Mouse (Mus musculus): ENCODE measurements at regions not wholly inside any gene's neighbourhood (a gene's known extent, or its start where the extent isn't known, plus 50 kb on each side); places are given as distances from the start of the nearest gene placed in this dataset.

- H3K36me3 ChIP-seq = no peaks in the 10 kb centered on the region
- no peak overlapping the region for H3K27ac ChIP-seq
- no peak for ATAC-seq (ENCODE audit: insufficient number of reproducible peaks, insufficient read depth, low FRiP score, low TSS enrichment, low read depth)
- H3K4me3 ChIP-seq = no peak overlapping the region
- no peaks in the 10 kb centered on the region for H3K27me3 ChIP-seq
- no peak overlapping the region for H3K9ac ChIP-seq
- no peak overlapping the region for H3K4me2 ChIP-seq
- H3K9me3 ChIP-seq = 0 out of 2 replicates have a peak, but pooled peaks cover 5% of the 10 kb centered on the region
- 80% methylated on average over 9 of the region's 9 CpGs for WGBS
- no peaks in the 10 kb centered on the region for H3K4me1 ChIP-seq
These were observed 155.0 kb upstream of the Eif4g2 start for GRCm38 (mm10) chr7:111237819-111238218.

- Histone ChIP-seq H3K9ac (no peak overlapping the region), H3K27me3 (no peaks in the 10 kb centered on the region), H3K4me1 (no peaks in the 10 kb centered on the region), H3K4me2 (no peak overlapping the region), H3K9me3 (no peaks in the 10 kb centered on the region), H3K36me3 (no peaks in the 10 kb centered on the region), H3K4me3 (no peak overlapping the region), H3K27ac (no peak overlapping the region)
- WGBS = 68% methylated on average over 2 of the region's 2 CpGs
- ATAC-seq (ENCODE audit: insufficient number of reproducible peaks, insufficient read depth, low FRiP score, low TSS enrichment, low read depth) = no peak
These were observed 147.8 kb upstream of the Eif4g2 start for GRCm38 (mm10) chr7:111230630-111231029.

- H3K4me1 ChIP-seq = no peaks in the 10 kb centered on the region
- no peaks in the 10 kb centered on the region for H3K9me3 ChIP-seq
- H3K27me3 ChIP-seq = no peaks in the 10 kb centered on the region
- no peak overlapping the region for H3K4me3 ChIP-seq
- no peak overlapping the region for H3K9ac ChIP-seq
- no peak overlapping the region for H3K27ac ChIP-seq
- ATAC-seq (ENCODE audit: insufficient number of reproducible peaks, insufficient read depth, low FRiP score, low TSS enrichment, low read depth) = no peak
- H3K4me2 ChIP-seq = no peak overlapping the region
- 78% methylated on average over 3 of the region's 3 CpGs for WGBS
- no peaks in the 10 kb centered on the region for H3K36me3 ChIP-seq
These were observed 144.3 kb upstream of the Eif4g2 start for GRCm38 (mm10) chr7:111227082-111227481.

- no peak for ATAC-seq (ENCODE audit: insufficient number of reproducible peaks, insufficient read depth, low FRiP score, low TSS enrichment, low read depth)
- no peaks in the 10 kb centered on the region for H3K4me1 ChIP-seq
- no peaks in the 10 kb centered on the region for H3K27me3 ChIP-seq
- no peaks in the 10 kb centered on the region for H3K9me3 ChIP-seq
- H3K4me3 ChIP-seq = no peak overlapping the region
- no peak overlapping the region for H3K4me2 ChIP-seq
- H3K9ac ChIP-seq = no peak overlapping the region
- H3K36me3 ChIP-seq = no peaks in the 10 kb centered on the region
- 79% methylated on average over 1 of the region's 1 CpGs for WGBS
- H3K27ac ChIP-seq = no peak overlapping the region
These were observed 143.3 kb upstream of the Eif4g2 start for GRCm38 (mm10) chr7:111226026-111226656.

- Histone ChIP-seq H3K36me3 (no peaks in the 10 kb centered on the region), H3K4me1 (0 out of 2 replicates have a peak, but pooled peaks cover 6% of the 10 kb centered on the region), H3K9me3 (peaks cover 6% of the 10 kb centered on the region; the same call in 1 of the 2 replicates), H3K4me3 (no peak overlapping the region), H3K4me2 (no peak overlapping the region), H3K27ac (no peak overlapping the region), H3K27me3 (no peaks in the 10 kb centered on the region), H3K9ac (no peak overlapping the region)
- 83% methylated on average over 5 of the region's 5 CpGs for WGBS
- ATAC-seq (ENCODE audit: insufficient number of reproducible peaks, insufficient read depth, low FRiP score, low TSS enrichment, low read depth) = no peak
These were observed 132.8 kb upstream of the Eif4g2 start for GRCm38 (mm10) chr7:111215586-111215985.

- 89% methylated on average over 6 of the region's 6 CpGs for WGBS
- Histone ChIP-seq H3K4me3 (no peak overlapping the region), H3K4me1 (0 out of 2 replicates have a peak, but pooled peaks cover 6% of the 10 kb centered on the region), H3K9ac (no peak overlapping the region), H3K4me2 (no peak overlapping the region), H3K9me3 (no peaks in the 10 kb centered on the region), H3K27me3 (no peaks in the 10 kb centered on the region), H3K27ac (no peak overlapping the region), H3K36me3 (no peaks in the 10 kb centered on the region)
- no peak for ATAC-seq (ENCODE audit: insufficient number of reproducible peaks, insufficient read depth, low FRiP score, low TSS enrichment, low read depth)
These were observed 131.5 kb upstream of the Eif4g2 start for GRCm38 (mm10) chr7:111214226-111214906.

GRCm38 (mm10) chr7:111212188-111212587 lies 129.4 kb upstream of the Eif4g2 start:
- no peak for ATAC-seq (ENCODE audit: insufficient number of reproducible peaks, insufficient read depth, low FRiP score, low TSS enrichment, low read depth)
- H3K27me3 ChIP-seq = no peaks in the 10 kb centered on the region
- H3K4me2 ChIP-seq = no peak overlapping the region
- H3K36me3 ChIP-seq = no peaks in the 10 kb centered on the region
- H3K4me1 ChIP-seq = 0 out of 2 replicates have a peak, but pooled peaks cover 6% of the 10 kb centered on the region
- H3K9ac ChIP-seq = no peak overlapping the region
- no peak overlapping the region for H3K27ac ChIP-seq
- no peak overlapping the region for H3K4me3 ChIP-seq
- H3K9me3 ChIP-seq = no peaks in the 10 kb centered on the region
- WGBS = 69% methylated on average over 5 of the region's 5 CpGs

GRCm38 (mm10) chr7:111211641-111212040 lies 128.8 kb upstream of the Eif4g2 start:
- ATAC-seq (ENCODE audit: insufficient number of reproducible peaks, insufficient read depth, low FRiP score, low TSS enrichment, low read depth) = no peak
- no peak overlapping the region for H3K9ac ChIP-seq
- no peak overlapping the region for H3K4me2 ChIP-seq
- no peaks in the 10 kb centered on the region for H3K36me3 ChIP-seq
- 0 out of 2 replicates have a peak, but pooled peaks cover 6% of the 10 kb centered on the region for H3K4me1 ChIP-seq
- 60% methylated on average over 11 of the region's 11 CpGs for whole genome bisulfite sequencing
- H3K27me3 ChIP-seq = no peaks in the 10 kb centered on the region
- no peak overlapping the region for H3K4me3 ChIP-seq
- H3K9me3 ChIP-seq = no peaks in the 10 kb centered on the region
- H3K27ac ChIP-seq = no peak overlapping the region

- H3K9ac ChIP-seq = no peak overlapping the region
- no peaks in the 10 kb centered on the region for H3K36me3 ChIP-seq
- H3K9me3 ChIP-seq = no peaks in the 10 kb centered on the region
- no peak overlapping the region for H3K27ac ChIP-seq
- ATAC-seq (ENCODE audit: insufficient number of reproducible peaks, insufficient read depth, low FRiP score, low TSS enrichment, low read depth) = no peak
- no peak overlapping the region for H3K4me3 ChIP-seq
- 83% methylated on average over 8 of the region's 8 CpGs for WGBS
- no peaks in the 10 kb centered on the region for H3K27me3 ChIP-seq
- H3K4me1 ChIP-seq = 0 out of 2 replicates have a peak, but pooled peaks cover 6% of the 10 kb centered on the region
- no peak overlapping the region for H3K4me2 ChIP-seq
These were observed 127.5 kb upstream of the Eif4g2 start for GRCm38 (mm10) chr7:111210282-111210681.

GRCm38 (mm10) chr7:111205876-111206275 lies 123.0 kb upstream of the Eif4g2 start:
- no peaks in the 10 kb centered on the region for H3K27me3 ChIP-seq
- no peak overlapping the region for H3K9ac ChIP-seq
- no peaks in the 10 kb centered on the region for H3K4me1 ChIP-seq
- 69% methylated on average over 5 of the region's 5 CpGs for WGBS
- H3K4me2 ChIP-seq = no peak overlapping the region
- ATAC-seq (ENCODE audit: insufficient number of reproducible peaks, insufficient read depth, low FRiP score, low TSS enrichment, low read depth) = no peak
- no peak overlapping the region for H3K27ac ChIP-seq
- no peak overlapping the region for H3K4me3 ChIP-seq
- no peaks in the 10 kb centered on the region for H3K9me3 ChIP-seq
- H3K36me3 ChIP-seq = no peaks in the 10 kb centered on the region

GRCm38 (mm10) chr7:111198608-111199355 lies 116.0 kb upstream of the Eif4g2 start:
- ATAC-seq (ENCODE audit: insufficient number of reproducible peaks, insufficient read depth, low FRiP score, low TSS enrichment, low read depth) = no peak

More at GRCm38 (mm10) chr7:111198608-111199355, 116.0 kb upstream of the Eif4g2 start:
- H3K4me1 ChIP-seq = no peaks in the 10 kb centered on the region
- H3K4me2 ChIP-seq = no peak overlapping the region
- no peaks in the 10 kb centered on the region for H3K36me3 ChIP-seq
- no peaks in the 10 kb centered on the region for H3K9me3 ChIP-seq
- H3K9ac ChIP-seq = no peak overlapping the region
- H3K4me3 ChIP-seq = no peak overlapping the region
- H3K27me3 ChIP-seq = no peaks in the 10 kb centered on the region
- no peak overlapping the region for H3K27ac ChIP-seq
- WGBS = 76% methylated on average over 10 of the region's 10 CpGs

Data from embryonic facial prominence, embryonic 13.5 days (tissue).